Mouse (Mus musculus) ES-E14 (cell line): ENCODE results near the gene Rundc3a. TPM values are rescaled to one million over a fixed set of nuclear protein-coding genes. Genes with fewer than 3 reads are reported as not detected.

ENCODE experiments used
- DNase-seq: peaks from one replicate; pipeline ENCODE4 v3.0.0-alpha.2; 2013; ENCODE audit warnings: low read depth, low spot score
- H3K27ac ChIP-seq: 2 replicates; pipeline ENCODE4 v1.5.1; 2012; ENCODE audit warnings: low read depth, mild to moderate bottlenecking, low read length, moderate library complexity, mixed read lengths; ENCODE audit not compliant: poor library complexity, insufficient read depth, severe bottlenecking
- H3K36me3 ChIP-seq: 2 replicates; pipeline ENCODE4 v1.6.1; 2012; ENCODE audit warnings: mild to moderate bottlenecking, low read length, moderate library complexity, mixed read lengths; ENCODE audit not compliant: control insufficient read depth, poor library complexity, insufficient read depth, severe bottlenecking
- H3K4me1 ChIP-seq, 2 experiments: fragments of 150-350 bp in 1 of 2; sonication (generic) in 1 of 2; 2 replicates each; pipeline ENCODE4 v1.6.1; 2012; ENCODE audit warnings: low read length in 2 of 2, mild to moderate bottlenecking in 1 of 2, mixed read lengths in 1 of 2; ENCODE audit not compliant: control insufficient read depth in 2 of 2, insufficient read depth in 2 of 2, poor library complexity in 1 of 2
- H3K4me3 ChIP-seq, 2 experiments: fragments of 150-350 bp in 1 of 2; sonication (generic) in 1 of 2; 2 replicates each; pipeline ENCODE4 v1.5.1; 2012; ENCODE audit warnings: low read length in 2 of 2, low read depth in 1 of 2, mild to moderate bottlenecking in 1 of 2, mixed read lengths in 1 of 2; ENCODE audit not compliant: insufficient read depth in 1 of 2, poor library complexity in 1 of 2, severe bottlenecking in 1 of 2
- H3K9ac ChIP-seq: 2 replicates; pipeline ENCODE4 v1.6.1; 2012; ENCODE audit warnings: low read depth, mild to moderate bottlenecking, low read length, mixed read lengths; ENCODE audit not compliant: poor library complexity, insufficient read depth, severe bottlenecking
- H3K9me3 ChIP-seq: fragments of 150-350 bp; sonication (generic); 2 replicates; pipeline ENCODE4 v1.6.1; 2012; ENCODE audit warnings: low read depth, mild to moderate bottlenecking, low read length; ENCODE audit not compliant: control insufficient read depth, insufficient read depth
- CHD2 ChIP-seq: IDR thresholded peaks from 2 replicates; pipeline ENCODE4 v1.6.1; 2014; ENCODE audit warnings: mild to moderate bottlenecking, low read depth, low read length, inconsistent platforms
- HCFC1 ChIP-seq: IDR thresholded peaks from 2 replicates; pipeline ENCODE4 v1.6.1; 2012; ENCODE audit warnings: low read length, inconsistent platforms, borderline replicate concordance; ENCODE audit not compliant: insufficient read depth
- MAFK ChIP-seq: IDR thresholded peaks from 2 replicates; pipeline ENCODE4 v1.6.1; 2014; ENCODE audit warnings: mild to moderate bottlenecking, low read depth, low read length, inconsistent platforms; ENCODE audit not compliant: insufficient read depth
- ZC3H11A ChIP-seq: IDR thresholded peaks from 2 replicates; pipeline ENCODE4 v1.6.1; 2012; ENCODE audit warnings: low read depth, mild to moderate bottlenecking, inconsistent platforms, low read length, borderline replicate concordance
- ZNF384 ChIP-seq: IDR thresholded peaks from 2 replicates; pipeline ENCODE4 v1.6.1; 2012; ENCODE audit warnings: low read depth, low read length, inconsistent platforms
- in situ Hi-C, 2 experiments: fragments of 600-800 bp; cut with MboI; formaldehyde crosslinking; loops; one replicate each; pipeline ENCODE4 v1.15.1; 2025; ENCODE audit warnings: low sequenced_read_pairs in 2 of 2, inconsistent platforms in 1 of 2; ENCODE audit not compliant: unreplicated experiment in 2 of 2
- total RNA-seq: library from RNA; depleted of rRNA; stranded (reverse); fragments of 300-350 nt; gene quantifications from 2 replicates; pipeline ENCODE4 v1.2.3, GENCODE M21; 2012

The Rundc3a gene
- total RNA-seq, 1 experiment: 6.7 TPM

GRCm38 (mm10) chr11:102353021-102353431 is 40.2 kb upstream of the Rundc3a start:
- no peak overlapping the region for H3K9ac ChIP-seq
- H3K4me1 ChIP-seq: peaks cover 2 to 13% of the 10 kb centered on the region in 2 experiments; a peak in 1 of 4 replicates
- no peak overlapping the region for H3K27ac ChIP-seq
- H3K36me3 ChIP-seq: no peaks in the 10 kb centered on the region
- H3K9me3 ChIP-seq: no peaks in the 10 kb centered on the region
- in situ Hi-C loops: no loop called here
- no peak overlapping the region for H3K4me3 ChIP-seq
- no peak for DNase-seq
- TF ChIP-seq ZNF384: no peak

DNA sequence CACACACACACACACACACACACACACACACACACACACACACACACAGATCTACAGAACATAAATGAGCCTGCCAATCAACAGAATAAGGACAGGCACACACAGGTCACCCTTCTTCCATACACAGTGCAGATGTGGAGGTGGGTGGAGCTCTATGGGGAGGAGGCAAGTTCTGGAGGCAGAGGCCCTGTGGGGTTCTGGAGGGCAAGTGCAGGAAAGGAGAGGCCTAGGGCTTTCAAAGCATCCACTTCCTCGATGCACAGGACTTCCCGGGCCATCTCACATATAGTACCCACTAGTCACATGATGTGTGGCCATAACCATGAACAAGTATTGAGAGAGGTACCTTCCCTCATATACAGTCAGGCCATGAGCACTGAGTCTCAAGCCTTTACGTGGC is 37.7 kb upstream of the Rundc3a start:
- H3K27ac ChIP-seq: no peak overlapping the region
- no peak overlapping the region for H3K9ac ChIP-seq
- no peak for TF ChIP-seq ZC3H11A
- no peak for TF ChIP-seq CHD2
- TF ChIP-seq ZNF384: no peak
- TF ChIP-seq MAFK: no peak
- TF ChIP-seq HCFC1: no peak
- H3K4me3 ChIP-seq: no peak overlapping the region
- in situ Hi-C loops: no loop called here
- no peak for DNase-seq
- H3K9me3 ChIP-seq: no peaks in the 10 kb centered on the region
- peaks cover 2 to 13% of the 10 kb centered on the region in 2 experiments; a peak in 1 of 4 replicates for H3K4me1 ChIP-seq
- no peaks in the 10 kb centered on the region for H3K36me3 ChIP-seq

GRCm38 (mm10) chr11:102356190-102356589 is 37.0 kb upstream of the Rundc3a start:
- in situ Hi-C loops: no loop called here
- no peak for DNase-seq
- no peak for TF ChIP-seq ZNF384
- no peak for TF ChIP-seq MAFK
- no peak for TF ChIP-seq ZC3H11A
- TF ChIP-seq HCFC1: no peak
- no peak for TF ChIP-seq CHD2
- Histone ChIP-seq H3K4me1 (peaks cover 2 to 13% of the 10 kb centered on the region in 2 experiments; a peak in 1 of 4 replicates), H3K9ac (no peak overlapping the region), H3K9me3 (no peaks in the 10 kb centered on the region), H3K36me3 (no peaks in the 10 kb centered on the region), H3K4me3 (no peak overlapping the region), H3K27ac (no peak overlapping the region)

DNA sequence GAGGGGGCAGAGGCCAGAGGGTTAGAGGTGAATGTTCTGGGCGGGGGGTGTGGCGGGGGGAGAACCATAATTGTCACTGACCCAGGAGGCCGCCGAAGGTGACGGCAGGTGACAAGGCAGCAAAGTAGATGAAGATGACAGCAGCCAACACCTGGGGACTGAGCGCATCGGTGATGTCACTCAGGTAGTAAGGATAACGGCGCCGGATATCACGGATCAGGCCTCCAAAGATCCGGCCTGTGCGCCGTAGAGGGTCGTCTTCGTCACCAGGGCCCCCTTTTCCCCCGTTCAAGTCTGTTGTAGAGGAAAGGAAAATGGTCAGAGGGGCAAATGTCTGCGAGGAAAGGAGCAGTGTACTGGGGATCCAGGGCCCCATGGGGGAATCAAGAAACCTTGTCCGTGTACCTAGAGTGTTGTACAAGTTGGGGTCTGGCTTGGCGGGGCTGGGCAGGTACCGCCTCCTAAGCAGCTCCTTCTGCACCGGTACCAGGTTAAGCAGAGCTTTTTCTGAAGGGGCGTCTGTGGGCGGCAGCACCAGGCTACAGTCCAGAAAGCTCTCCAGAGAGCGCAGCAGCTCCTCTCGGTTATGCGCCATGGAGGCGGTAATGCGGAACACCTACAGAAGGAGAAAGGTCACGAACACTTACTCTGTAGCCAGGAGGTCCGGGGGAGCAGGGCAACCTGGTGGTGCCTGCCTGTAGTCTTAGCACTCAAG is 36.4 kb upstream of the Rundc3a start:
- no peak for DNase-seq
- TF ChIP-seq ZNF384 (no peak), MAFK (no peak), CHD2 (no peak), HCFC1 (no peak), ZC3H11A (no peak)
- no peaks in the 10 kb centered on the region for H3K36me3 ChIP-seq
- H3K4me3 ChIP-seq: peak overlapping the region; percentile 57 to 58
- in situ Hi-C loops: no loop called here
- H3K27ac ChIP-seq: no peak overlapping the region
- H3K9me3 ChIP-seq: no peaks in the 10 kb centered on the region
- peak overlapping the region; percentile 34; the same call in 1 of the 2 replicates for H3K9ac ChIP-seq
- peaks cover 2 to 13% of the 10 kb centered on the region in 2 experiments; a peak in 1 of 4 replicates for H3K4me1 ChIP-seq

- in situ Hi-C loops: no loop called here
- no peaks in the 10 kb centered on the region for H3K9me3 ChIP-seq
- H3K27ac ChIP-seq: no peak overlapping the region
- H3K36me3 ChIP-seq: no peaks in the 10 kb centered on the region
- peaks cover 2 to 4% of the 10 kb centered on the region in 2 experiments; a peak in 1 of 4 replicates for H3K4me1 ChIP-seq
- H3K9ac ChIP-seq: no peak overlapping the region
- no peak for TF ChIP-seq ZC3H11A
- peak; percentile 75 for TF ChIP-seq MAFK
- no peak for DNase-seq
- no peak overlapping the region for H3K4me3 ChIP-seq
Measured at GRCm38 (mm10) chr11:102358365-102358764, 34.8 kb upstream of the Rundc3a start.
